Mouse (Mus musculus): ENCODE data around the gene Bicdl1.

GRCm38 (mm10) chr5:115717106-115717505 is 14.3 kb downstream of the Bicdl1 start:
- TF ChIP-seq CTCF (IDR thresholded peaks at IDR 0.05; ENCODE audit: low read depth) (no peak), EP300 (IDR thresholded peaks at IDR 0.05; ENCODE audit: low read depth) (no peak)

Data from heart, postnatal 0 days (tissue).